Mouse (Mus musculus): Measurements from ENCODE around the gene Thsd7a. TPM values are rescaled to one million over a fixed set of nuclear protein-coding genes. Genes with fewer than 3 reads are reported as not detected.

Thsd7a gene
- polyA plus RNA-seq, 1 experiment from 2014 or later = 1.2 TPM

GRCm38 (mm10) chr6:12349105-12349759 lies 400.0 kb downstream of the Thsd7a start:
- Histone ChIP-seq H3K4me1 (replicated peaks; ENCODE audit: control insufficient read depth, insufficient read depth, low read length) (no peaks in the 10 kb centered on the region), H3K27ac (ENCODE audit: low read length) (no peak overlapping the region), H3K9me3 (ENCODE audit: control insufficient read depth, low read length) (no peaks in the 10 kb centered on the region), H3K4me2 (ENCODE audit: low read depth, low read length) (no peak overlapping the region), H3K36me3 (ENCODE audit: control insufficient read depth, insufficient read depth, low read length) (no peaks in the 10 kb centered on the region), H3K27me3 (ENCODE audit: control insufficient read depth, insufficient read depth, low read depth, low read length) (no peaks in the 10 kb centered on the region), H3K4me3 (ENCODE audit: low read length) (no peak overlapping the region), H3K9ac (ENCODE audit: low read length) (no peak overlapping the region)
- 62% methylated on average over 3 of the region's 3 CpGs for WGBS
- no peak for ATAC-seq (ENCODE audit: low read depth)

GRCm38 (mm10) chr6:12348667-12349066 lies 400.5 kb downstream of the Thsd7a start:
- H3K4me2 ChIP-seq (ENCODE audit: low read depth, low read length) = no peak overlapping the region
- no peak overlapping the region for H3K9ac ChIP-seq (ENCODE audit: low read length)
- H3K9me3 ChIP-seq (ENCODE audit: control insufficient read depth, low read length) = no peaks in the 10 kb centered on the region
- H3K27me3 ChIP-seq (ENCODE audit: control insufficient read depth, insufficient read depth, low read depth, low read length) = no peaks in the 10 kb centered on the region
- H3K4me1 ChIP-seq (replicated peaks; ENCODE audit: control insufficient read depth, insufficient read depth, low read length) = no peaks in the 10 kb centered on the region
- H3K36me3 ChIP-seq (ENCODE audit: control insufficient read depth, insufficient read depth, low read length) = no peaks in the 10 kb centered on the region
- ATAC-seq (ENCODE audit: low read depth) = no peak
- H3K27ac ChIP-seq (ENCODE audit: low read length) = no peak overlapping the region
- no peak overlapping the region for H3K4me3 ChIP-seq (ENCODE audit: low read length)

GRCm38 (mm10) chr6:12336590-12337584 lies 412.3 kb downstream of the Thsd7a start:
- no peak overlapping the region for H3K4me2 ChIP-seq (ENCODE audit: low read depth, low read length)
- no peaks in the 10 kb centered on the region for H3K4me1 ChIP-seq (replicated peaks; ENCODE audit: control insufficient read depth, insufficient read depth, low read length)
- no peak overlapping the region for H3K4me3 ChIP-seq (ENCODE audit: low read length)
- H3K9ac ChIP-seq (ENCODE audit: low read length) = no peak overlapping the region
- H3K27ac ChIP-seq (ENCODE audit: low read length) = no peak overlapping the region
- no peaks in the 10 kb centered on the region for H3K27me3 ChIP-seq (ENCODE audit: control insufficient read depth, insufficient read depth, low read depth, low read length)
- H3K9me3 ChIP-seq (ENCODE audit: control insufficient read depth, low read length) = no peaks in the 10 kb centered on the region
- ATAC-seq (ENCODE audit: low read depth) = no peak
- H3K36me3 ChIP-seq (ENCODE audit: control insufficient read depth, insufficient read depth, low read length) = no peaks in the 10 kb centered on the region
- WGBS = 67% methylated on average over 14 of the region's 14 CpGs

- Histone ChIP-seq H3K36me3 (ENCODE audit: control insufficient read depth, insufficient read depth, low read length) (no peaks in the 10 kb centered on the region), H3K4me1 (replicated peaks; ENCODE audit: control insufficient read depth, insufficient read depth, low read length) (no peaks in the 10 kb centered on the region), H3K4me3 (ENCODE audit: low read length) (no peak overlapping the region), H3K27me3 (ENCODE audit: control insufficient read depth, insufficient read depth, low read depth, low read length) (no peaks in the 10 kb centered on the region), H3K9me3 (ENCODE audit: control insufficient read depth, low read length) (no peaks in the 10 kb centered on the region), H3K27ac (ENCODE audit: low read length) (no peak overlapping the region), H3K9ac (ENCODE audit: low read length) (no peak overlapping the region), H3K4me2 (ENCODE audit: low read depth, low read length) (no peak overlapping the region)
- no peak for ATAC-seq (ENCODE audit: low read depth)
- WGBS = 43% methylated on average over 7 of the region's 7 CpGs
These were observed 433.9 kb downstream of the Thsd7a start for GRCm38 (mm10) chr6:12315070-12315909.

- ATAC-seq (ENCODE audit: low read depth) = no peak
- Histone ChIP-seq H3K27me3 (ENCODE audit: control insufficient read depth, insufficient read depth, low read depth, low read length) (no peaks in the 10 kb centered on the region), H3K27ac (ENCODE audit: low read length) (no peak overlapping the region), H3K9ac (ENCODE audit: low read length) (no peak overlapping the region), H3K4me2 (ENCODE audit: low read depth, low read length) (no peak overlapping the region), H3K36me3 (ENCODE audit: control insufficient read depth, insufficient read depth, low read length) (no peaks in the 10 kb centered on the region), H3K4me1 (replicated peaks; ENCODE audit: control insufficient read depth, insufficient read depth, low read length) (no peaks in the 10 kb centered on the region), H3K4me3 (ENCODE audit: low read length) (no peak overlapping the region), H3K9me3 (ENCODE audit: control insufficient read depth, low read length) (peaks cover 4% of the 10 kb centered on the region; the same call in 1 of the 2 replicates)
- WGBS = 71% methylated on average over 2 of the region's 2 CpGs
These were observed 441.7 kb downstream of the Thsd7a start for GRCm38 (mm10) chr6:12307502-12307901.

GRCm38 (mm10) chr6:12262641-12263400 lies 486.4 kb downstream of the Thsd7a start:
- no peak for ATAC-seq (ENCODE audit: low read depth)
- Histone ChIP-seq H3K36me3 (ENCODE audit: control insufficient read depth, insufficient read depth, low read length) (no peaks in the 10 kb centered on the region), H3K4me3 (ENCODE audit: low read length) (no peak overlapping the region), H3K27me3 (ENCODE audit: control insufficient read depth, insufficient read depth, low read depth, low read length) (no peaks in the 10 kb centered on the region), H3K9me3 (ENCODE audit: control insufficient read depth, low read length) (no peaks in the 10 kb centered on the region), H3K4me2 (ENCODE audit: low read depth, low read length) (no peak overlapping the region), H3K9ac (ENCODE audit: low read length) (no peak overlapping the region), H3K27ac (ENCODE audit: low read length) (no peak overlapping the region), H3K4me1 (replicated peaks; ENCODE audit: control insufficient read depth, insufficient read depth, low read length) (no peaks in the 10 kb centered on the region)
- WGBS = 71% methylated on average over 15 of the region's 15 CpGs
